Mouse (Mus musculus) ES-E14 (cell line): Measurements from ENCODE around the gene Ren1.

Source experiments
- CHD2 ChIP-seq: IDR thresholded peaks from 2 replicates; pipeline ENCODE4 v1.6.1; 2014; ENCODE audit warnings: mild to moderate bottlenecking, low read depth, low read length, inconsistent platforms
- HCFC1 ChIP-seq: IDR thresholded peaks from 2 replicates; pipeline ENCODE4 v1.6.1; 2012; ENCODE audit warnings: low read length, inconsistent platforms, borderline replicate concordance; ENCODE audit not compliant: insufficient read depth
- MAFK ChIP-seq: IDR thresholded peaks from 2 replicates; pipeline ENCODE4 v1.6.1; 2014; ENCODE audit warnings: mild to moderate bottlenecking, low read depth, low read length, inconsistent platforms; ENCODE audit not compliant: insufficient read depth
- ZC3H11A ChIP-seq: IDR thresholded peaks from 2 replicates; pipeline ENCODE4 v1.6.1; 2012; ENCODE audit warnings: low read depth, mild to moderate bottlenecking, inconsistent platforms, low read length, borderline replicate concordance

DNA sequence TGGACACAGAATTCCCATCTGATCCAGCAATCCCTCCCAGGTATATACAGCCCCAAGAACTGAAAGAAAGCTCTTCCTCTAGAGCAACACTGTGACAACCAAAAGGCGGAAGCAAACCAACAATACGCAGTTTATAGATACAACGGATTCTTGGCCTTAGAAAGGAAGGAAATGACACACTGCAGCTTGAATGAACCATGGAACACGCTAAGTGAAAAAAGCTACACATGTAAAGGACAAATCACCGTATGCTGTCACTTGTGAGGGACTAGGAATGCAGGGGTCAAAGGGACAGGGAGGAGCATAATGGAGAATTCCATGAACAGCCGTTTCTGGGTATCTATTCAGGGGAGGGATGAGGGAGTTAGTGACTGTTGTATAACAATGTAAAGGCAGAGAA lies 57.1 kb downstream of the Ren1 start:
- no peak for TF ChIP-seq HCFC1
- no peak for TF ChIP-seq ZC3H11A
- TF ChIP-seq CHD2: no peak
- TF ChIP-seq MAFK: no peak
